ENCODE assay signal across 15 mouse cellular contexts in genomic region chr7:6822633-6823032, GRCm38 (mm10).
DNase-seq lines count a peak whose midpoint lies in the region; ATAC-seq and TF ChIP-seq lines count a peak whose summit lies in the region.
"Had no signal": no experiment of that assay in that cellular context is flagged by ENCODE, and none has a peak within 500 bp of the region (broad histone marks: within the 10 kb centered on the region; RNA-seq: fewer than 3 reads in every experiment).

No protein-coding gene starts in this region.

- WGBS in lung, postnatal 0 days: 60% methylated on average over 4 of the region's 4 CpGs
- 39% methylated on average over 4 of the region's 4 CpGs for WGBS in stomach, embryonic 14.5 days
- WGBS in midbrain, embryonic 15.5 days: 51% methylated on average over 4 of the region's 4 CpGs

- no peak overlapping the region for H3K9ac ChIP-seq in lung, postnatal 0 days (replicated peaks; ENCODE audit: low read depth)
- H3K9ac ChIP-seq in stomach, embryonic 14.5 days (replicated peaks; ENCODE audit: low read depth, low read length): no peak overlapping the region
- no peak overlapping the region for H3K9ac ChIP-seq in midbrain, embryonic 15.5 days
- H3K9ac ChIP-seq: neural tube, embryonic 12.5 days had no signal

- ATAC-seq in lung, postnatal 0 days: peak; percentile 32
- ATAC-seq in stomach, embryonic 14.5 days (ENCODE audit: insufficient number of reproducible peaks, insufficient read depth, low FRiP score, low read depth): no peak
- no peak for ATAC-seq in midbrain, embryonic 15.5 days (replicated peaks)
- ATAC-seq: intestine, embryonic 16.5 days; midbrain, embryonic 16.5 days had no signal

- no peak for TF ChIP-seq CTCF in lung, postnatal 0 days (IDR thresholded peaks at IDR 0.05)

- no peaks in the 10 kb centered on the region for H3K27me3 ChIP-seq in lung, postnatal 0 days (replicated peaks; ENCODE audit: insufficient read depth, low read length)
- H3K27me3 ChIP-seq in stomach, embryonic 14.5 days (ENCODE audit: control insufficient read depth, insufficient read depth, low read length): no peaks in the 10 kb centered on the region
- no peaks in the 10 kb centered on the region for H3K27me3 ChIP-seq in midbrain, embryonic 15.5 days (replicated peaks)
- H3K27me3 ChIP-seq: neural tube, embryonic 12.5 days had no signal

- no peaks in the 10 kb centered on the region for H3K36me3 ChIP-seq in lung, postnatal 0 days (ENCODE audit: insufficient read depth, low read length)
- H3K36me3 ChIP-seq in stomach, embryonic 14.5 days (ENCODE audit: control insufficient read depth, insufficient read depth, low read length): no peaks in the 10 kb centered on the region
- no peaks in the 10 kb centered on the region for H3K36me3 ChIP-seq in midbrain, embryonic 15.5 days (replicated peaks)
- H3K36me3 ChIP-seq: hindbrain, embryonic 10.5 days; neural tube, embryonic 12.5 days had no signal

- no peaks in the 10 kb centered on the region for H3K4me1 ChIP-seq in lung, postnatal 0 days (ENCODE audit: insufficient read depth, low read depth, low read length)
- peaks cover 19% of the 10 kb centered on the region for H3K4me1 ChIP-seq in stomach, embryonic 14.5 days (ENCODE audit: control insufficient read depth, insufficient read depth, low read length)
- H3K4me1 ChIP-seq in midbrain, embryonic 15.5 days: 0 out of 2 replicates have a peak, but pooled peaks cover 2% of the 10 kb centered on the region

- TF ChIP-seq EP300 in lung, postnatal 0 days (IDR thresholded peaks at IDR 0.05): peak; percentile 49; the same call in 1 of the 2 replicates

- DNase-seq in gastrocnemius, postnatal 25 days: peak; percentile 6
- no peak for DNase-seq in gastrocnemius, adult 8-10 months (ENCODE audit: low spot score in 2 of 2)
- DNase-seq in lung, postnatal 0 days (ENCODE audit: low spot score): peak; percentile 68
- DNase-seq in lung, postnatal 25 days (ENCODE audit: low spot score): no peak
- DNase-seq in kidney, postnatal 10 days: peak; percentile 40
- DNase-seq in right cerebral cortex, postnatal 14 days: no peak
- DNase-seq: cerebellum, postnatal 10 days; right cerebral cortex, postnatal 25 days had no signal

- peak overlapping the region; percentile 59 for H3K27ac ChIP-seq in lung, postnatal 0 days (ENCODE audit: low read length)
- peak overlapping the region; percentile 21; the same call in 1 of the 2 replicates for H3K27ac ChIP-seq in stomach, embryonic 14.5 days (ENCODE audit: low read length)
- H3K27ac ChIP-seq in midbrain, embryonic 15.5 days: no peak overlapping the region
- H3K27ac ChIP-seq: heart, adult 2 months; hindbrain, embryonic 10.5 days; neural tube, embryonic 12.5 days had no signal

- no peaks in the 10 kb centered on the region for H3K9me3 ChIP-seq in lung, postnatal 0 days (ENCODE audit: low read length)
- H3K9me3 ChIP-seq in stomach, embryonic 14.5 days (ENCODE audit: control insufficient read depth, low read depth, low read length): no peaks in the 10 kb centered on the region
- no peaks in the 10 kb centered on the region for H3K9me3 ChIP-seq in midbrain, embryonic 15.5 days
- H3K9me3 ChIP-seq: neural tube, embryonic 12.5 days had no signal

- H3K4me3 ChIP-seq in lung, postnatal 0 days (ENCODE audit: low read depth, low read length): no peak overlapping the region
- no peak overlapping the region for H3K4me3 ChIP-seq in stomach, embryonic 14.5 days (ENCODE audit: low read depth, low read length)
- no peak overlapping the region for H3K4me3 ChIP-seq in midbrain, embryonic 15.5 days
- H3K4me3 ChIP-seq: heart, adult 2 months; hindbrain, embryonic 10.5 days; neural tube, embryonic 12.5 days had no signal

- H3K4me2 ChIP-seq in lung, postnatal 0 days (replicated peaks; ENCODE audit: low read depth, low read length): no peak overlapping the region
- no peak overlapping the region for H3K4me2 ChIP-seq in stomach, embryonic 14.5 days (replicated peaks; ENCODE audit: low read depth, low read length)
- no peak overlapping the region for H3K4me2 ChIP-seq in midbrain, embryonic 15.5 days
- H3K4me2 ChIP-seq: neural tube, embryonic 12.5 days had no signal

Comparison
In these comparisons a context has a peak if more than half of its experiments do, and no peak if none do; other contexts are left out.
1. DNase-seq: peak in gastrocnemius, postnatal 25 days (single experiment), lung, postnatal 0 days (single experiment) and kidney, postnatal 10 days (single experiment); none in gastrocnemius, adult 8-10 months (0 of 2), lung, postnatal 25 days (single experiment) and right cerebral cortex, postnatal 14 days (single experiment).